Mouse (Mus musculus) kidney, adult 18-20 months (tissue): ENCODE results near the gene Pcsk5.

ENCODE experiments used
- DNase-seq: peaks from one replicate; pipeline ENCODE4 v3.0.0; 2021

The Pcsk5 gene

GRCm38 (mm10) chr19:17800798-17801197 lies 36.6 kb downstream of the Pcsk5 start:
- no peak for DNase-seq

GRCm38 (mm10) chr19:17799419-17800185 lies 37.8 kb downstream of the Pcsk5 start:
- DNase-seq = no peak

GRCm38 (mm10) chr19:17793457-17793856 lies 44.0 kb downstream of the Pcsk5 start:
- DNase-seq = no peak

GRCm38 (mm10) chr19:17791485-17792052 lies 45.9 kb downstream of the Pcsk5 start:
- DNase-seq = no peak

- no peak for DNase-seq
These were observed 48.7 kb downstream of the Pcsk5 start for GRCm38 (mm10) chr19:17788617-17789317.

- no peak for DNase-seq
These were observed 50.7 kb downstream of the Pcsk5 start for GRCm38 (mm10) chr19:17786744-17787143.

GRCm38 (mm10) chr19:17784401-17785192 lies 52.8 kb downstream of the Pcsk5 start:
- no peak for DNase-seq

- no peak for DNase-seq
These were observed 54.2 kb downstream of the Pcsk5 start for GRCm38 (mm10) chr19:17783231-17783630.

- DNase-seq = peak; percentile 38
These were observed 56.1 kb downstream of the Pcsk5 start for GRCm38 (mm10) chr19:17781323-17781722.

GRCm38 (mm10) chr19:17775943-17776342 lies 61.5 kb downstream of the Pcsk5 start:
- DNase-seq = no peak

- DNase-seq = no peak
These were observed 62.3 kb downstream of the Pcsk5 start for GRCm38 (mm10) chr19:17775097-17775496.

GRCm38 (mm10) chr19:17774061-17774460 lies 63.4 kb downstream of the Pcsk5 start:
- no peak for DNase-seq

- DNase-seq = no peak
These were observed 67.6 kb downstream of the Pcsk5 start for GRCm38 (mm10) chr19:17769610-17770399.

- DNase-seq = no peak
These were observed 72.4 kb downstream of the Pcsk5 start for GRCm38 (mm10) chr19:17765001-17765400.

GRCm38 (mm10) chr19:17762740-17763139 lies 74.7 kb downstream of the Pcsk5 start:
- no peak for DNase-seq

GRCm38 (mm10) chr19:17761678-17762077 lies 75.8 kb downstream of the Pcsk5 start:
- DNase-seq = no peak

- peak; percentile 17 for DNase-seq
These were observed 84.6 kb downstream of the Pcsk5 start for GRCm38 (mm10) chr19:17752841-17753240.

GRCm38 (mm10) chr19:17748331-17748730 lies 89.1 kb downstream of the Pcsk5 start:
- no peak for DNase-seq

GRCm38 (mm10) chr19:17745380-17745779 lies 92.1 kb downstream of the Pcsk5 start:
- no peak for DNase-seq

GRCm38 (mm10) chr19:17744474-17745069 lies 92.9 kb downstream of the Pcsk5 start:
- peak; percentile 38 for DNase-seq

GRCm38 (mm10) chr19:17741465-17741864 lies 96.0 kb downstream of the Pcsk5 start:
- no peak for DNase-seq
